Mouse (Mus musculus) CD4-positive helper T cell, adult 2 months (primary cell): ENCODE data around the gene Cbarp.
A peak's percentile ranks its signal among the peaks of the same experiment; 100 is the strongest.

ENCODE experiments used
- DNase-seq: peaks from one replicate; pipeline ENCODE4 v3.0.0-alpha.2; 2012; ENCODE audit warnings: low read depth, missing footprints, low spot score

The Cbarp gene

GRCm38 (mm10) chr10:80157141-80157929, 16.7 kb upstream of the Cbarp start:
- DNase-seq = no peak

- DNase-seq = no peak
Measured at GRCm38 (mm10) chr10:80156752-80157053, 16.1 kb upstream of the Cbarp start.

- DNase-seq = no peak
Measured at GRCm38 (mm10) chr10:80156002-80156751, 15.5 kb upstream of the Cbarp start.

- DNase-seq = no peak
Measured at GRCm38 (mm10) chr10:80155277-80155676, 14.6 kb upstream of the Cbarp start.

GRCm38 (mm10) chr10:80154384-80154783, 13.7 kb upstream of the Cbarp start:
- no peak for DNase-seq

- no peak for DNase-seq
Measured at GRCm38 (mm10) chr10:80153713-80154112, 13.1 kb upstream of the Cbarp start.

GRCm38 (mm10) chr10:80152873-80153260, 12.2 kb upstream of the Cbarp start:
- DNase-seq = no peak

- DNase-seq = peak; percentile 80
Measured at GRCm38 (mm10) chr10:80152071-80152872, 11.6 kb upstream of the Cbarp start.

GRCm38 (mm10) chr10:80151211-80152034, 10.8 kb upstream of the Cbarp start:
- peak; percentile 65 for DNase-seq

- DNase-seq = peak; percentile 80
Measured at GRCm38 (mm10) chr10:80150226-80151210, 9.9 kb upstream of the Cbarp start.

- peak; percentile 99 for DNase-seq
Measured at GRCm38 (mm10) chr10:80149291-80150225, 8.9 kb upstream of the Cbarp start.

- peak; percentile 96 for DNase-seq
Measured at GRCm38 (mm10) chr10:80148610-80149290, 8.1 kb upstream of the Cbarp start.

- DNase-seq = peak; percentile 84
Measured at GRCm38 (mm10) chr10:80147719-80148601, 7.3 kb upstream of the Cbarp start, which contains the start of gene Midn. Midn (plus strand) TSS chr10:80148272.

- no peak for DNase-seq
Measured at GRCm38 (mm10) chr10:80147146-80147718, 6.6 kb upstream of the Cbarp start.

GRCm38 (mm10) chr10:80146568-80147011, 6.0 kb upstream of the Cbarp start:
- DNase-seq = no peak

GRCm38 (mm10) chr10:80145896-80146295, 5.3 kb upstream of the Cbarp start:
- DNase-seq = no peak
